Mouse (Mus musculus): ENCODE results near the gene Mgat4b. TPM values are rescaled to one million over a fixed set of nuclear protein-coding genes. Genes with fewer than 3 reads are reported as not detected.

Gene Mgat4b
- polyA plus RNA-seq, 1 experiment from 2014 or later, result 56.6 TPM

- no peak overlapping the region for H3K4me3 ChIP-seq
- no peak overlapping the region for H3K9ac ChIP-seq
- no peaks in the 10 kb centered on the region for H3K27me3 ChIP-seq
- no peak overlapping the region for H3K4me2 ChIP-seq
- no peak for ATAC-seq (ENCODE audit: low read depth)
- 95% methylated on average over 3 of the region's 3 CpGs for WGBS
- H3K27ac ChIP-seq (replicated peaks), result no peak overlapping the region
- H3K4me1 ChIP-seq (replicated peaks), result peaks cover 17% of the 10 kb centered on the region
- peaks cover 77% of the 10 kb centered on the region for H3K36me3 ChIP-seq
- no peaks in the 10 kb centered on the region for H3K9me3 ChIP-seq
Measured at GRCm38 (mm10) chr11:50205434-50205833, 5.3 kb upstream of the Mgat4b start.

- no peak overlapping the region for H3K9ac ChIP-seq
- peaks cover 71% of the 10 kb centered on the region for H3K36me3 ChIP-seq
- H3K4me2 ChIP-seq, result no peak overlapping the region
- ATAC-seq (ENCODE audit: low read depth), result no peak
- H3K4me3 ChIP-seq, result no peak overlapping the region
- H3K9me3 ChIP-seq, result no peaks in the 10 kb centered on the region
- H3K27ac ChIP-seq (replicated peaks), result no peak overlapping the region
- 91% methylated on average over 2 of the region's 2 CpGs for WGBS
- H3K4me1 ChIP-seq (replicated peaks), result peaks cover 21% of the 10 kb centered on the region
- no peaks in the 10 kb centered on the region for H3K27me3 ChIP-seq
Measured at GRCm38 (mm10) chr11:50206037-50206436, 4.7 kb upstream of the Mgat4b start.

- Histone ChIP-seq H3K4me2 (no peak overlapping the region), H3K27ac (replicated peaks) (no peak overlapping the region), H3K9me3 (no peaks in the 10 kb centered on the region), H3K27me3 (no peaks in the 10 kb centered on the region), H3K4me3 (no peak overlapping the region), H3K9ac (no peak overlapping the region), H3K36me3 (peaks cover 58% of the 10 kb centered on the region), H3K4me1 (replicated peaks) (peaks cover 27% of the 10 kb centered on the region)
- ATAC-seq (ENCODE audit: low read depth), result no peak
- 96% methylated on average over 14 of the region's 14 CpGs for WGBS
Measured at GRCm38 (mm10) chr11:50207344-50207743, 3.3 kb upstream of the Mgat4b start.

- Histone ChIP-seq H3K9ac (no peak overlapping the region), H3K4me3 (no peak overlapping the region), H3K36me3 (peaks cover 51% of the 10 kb centered on the region), H3K27me3 (no peaks in the 10 kb centered on the region), H3K4me1 (replicated peaks) (peaks cover 27% of the 10 kb centered on the region), H3K9me3 (no peaks in the 10 kb centered on the region), H3K4me2 (no peak overlapping the region), H3K27ac (replicated peaks) (no peak overlapping the region)
- no peak for ATAC-seq (ENCODE audit: low read depth)
- WGBS, result 91% methylated on average over 5 of the region's 5 CpGs
Measured at GRCm38 (mm10) chr11:50208039-50208438, 2.7 kb upstream of the Mgat4b start.

GRCm38 (mm10) chr11:50210101-50210504, 587 bp upstream of the Mgat4b start:
- whole genome bisulfite sequencing, result under 1% methylated on average over 24 of the region's 24 CpGs
- ATAC-seq (ENCODE audit: low read depth), result peak; percentile 95
- peak overlapping the region; percentile 97 for H3K4me3 ChIP-seq
- H3K4me1 ChIP-seq (replicated peaks), result peaks cover 27% of the 10 kb centered on the region
- H3K36me3 ChIP-seq, result peaks cover 31% of the 10 kb centered on the region
- peak overlapping the region; percentile 93 for H3K9ac ChIP-seq
- H3K27ac ChIP-seq (replicated peaks), result peak overlapping the region; percentile 98
- H3K4me2 ChIP-seq, result peak overlapping the region; percentile 73
- H3K9me3 ChIP-seq, result no peaks in the 10 kb centered on the region
- no peaks in the 10 kb centered on the region for H3K27me3 ChIP-seq

- Histone ChIP-seq H3K36me3 (peaks cover 17% of the 10 kb centered on the region), H3K27me3 (no peaks in the 10 kb centered on the region), H3K4me3 (peak overlapping the region; percentile 97), H3K9ac (peak overlapping the region; percentile 93; the same call in 1 of the 2 replicates), H3K9me3 (no peaks in the 10 kb centered on the region), H3K4me1 (replicated peaks) (peaks cover 38% of the 10 kb centered on the region), H3K27ac (replicated peaks) (peak overlapping the region; percentile 98), H3K4me2 (peak overlapping the region; percentile 73)
- WGBS, result 92% methylated on average over 3 of the region's 3 CpGs
- ATAC-seq (ENCODE audit: low read depth), result no peak
Measured at GRCm38 (mm10) chr11:50211322-50212059, 801 bp downstream of the Mgat4b start.

GRCm38 (mm10) chr11:50212060-50212739, 1.5 kb downstream of the Mgat4b start:
- no peak for ATAC-seq (ENCODE audit: low read depth)
- Histone ChIP-seq H3K4me3 (no peak overlapping the region), H3K9me3 (no peaks in the 10 kb centered on the region), H3K4me2 (no peak overlapping the region), H3K9ac (no peak overlapping the region), H3K36me3 (peaks cover 10% of the 10 kb centered on the region), H3K27me3 (no peaks in the 10 kb centered on the region), H3K4me1 (replicated peaks) (peaks cover 38% of the 10 kb centered on the region), H3K27ac (replicated peaks) (no peak overlapping the region)
- WGBS, result 76% methylated on average over 3 of the region's 3 CpGs

GRCm38 (mm10) chr11:50212848-50213758, 2.4 kb downstream of the Mgat4b start:
- Histone ChIP-seq H3K4me1 (replicated peaks) (peaks cover 33% of the 10 kb centered on the region), H3K36me3 (0 out of 2 replicates have a peak, but pooled peaks cover 1% of the 10 kb centered on the region), H3K27ac (replicated peaks) (no peak overlapping the region; the same call in 1 of the 2 replicates), H3K27me3 (no peaks in the 10 kb centered on the region), H3K4me2 (no peak overlapping the region), H3K9me3 (no peaks in the 10 kb centered on the region), H3K4me3 (no peak overlapping the region), H3K9ac (no peak overlapping the region)
- WGBS, result 72% methylated on average over 11 of the region's 11 CpGs
- no peak for ATAC-seq (ENCODE audit: low read depth)

GRCm38 (mm10) chr11:50214631-50215030, 3.9 kb downstream of the Mgat4b start:
- Histone ChIP-seq H3K4me1 (replicated peaks) (peaks cover 21% of the 10 kb centered on the region), H3K4me2 (no peak overlapping the region), H3K9ac (no peak overlapping the region), H3K4me3 (no peak overlapping the region), H3K27me3 (no peaks in the 10 kb centered on the region), H3K9me3 (no peaks in the 10 kb centered on the region), H3K27ac (replicated peaks) (no peak overlapping the region), H3K36me3 (no peaks in the 10 kb centered on the region)
- 94% methylated on average over 6 of the region's 6 CpGs for WGBS
- ATAC-seq (ENCODE audit: low read depth), result no peak

GRCm38 (mm10) chr11:50215633-50216032, 4.9 kb downstream of the Mgat4b start:
- Histone ChIP-seq H3K9ac (no peak overlapping the region), H3K9me3 (no peaks in the 10 kb centered on the region), H3K4me2 (peak overlapping the region; percentile 21; the same call in 1 of the 2 replicates), H3K36me3 (no peaks in the 10 kb centered on the region), H3K4me1 (replicated peaks) (peaks cover 21% of the 10 kb centered on the region), H3K27ac (replicated peaks) (peak overlapping the region; percentile 46), H3K4me3 (no peak overlapping the region), H3K27me3 (no peaks in the 10 kb centered on the region)
- WGBS, result 16% methylated on average over 9 of the region's 9 CpGs
- no peak for ATAC-seq (ENCODE audit: low read depth)

GRCm38 (mm10) chr11:50216724-50217366, 6.2 kb downstream of the Mgat4b start:
- 0 out of 2 replicates have a peak overlapping the region, but pooled peaks have one; percentile 32 for H3K9ac ChIP-seq
- H3K4me2 ChIP-seq, result no peak overlapping the region
- ATAC-seq (ENCODE audit: low read depth), result no peak
- no peaks in the 10 kb centered on the region for H3K9me3 ChIP-seq
- H3K27me3 ChIP-seq, result no peaks in the 10 kb centered on the region
- no peaks in the 10 kb centered on the region for H3K36me3 ChIP-seq
- H3K27ac ChIP-seq (replicated peaks), result no peak overlapping the region
- peaks cover 11% of the 10 kb centered on the region; the same call in 1 of the 2 replicates for H3K4me1 ChIP-seq (replicated peaks)
- no peak overlapping the region for H3K4me3 ChIP-seq
- 75% methylated on average over 4 of the region's 4 CpGs for WGBS
